Mouse (Mus musculus) right cerebral cortex, postnatal 25 days (tissue): ENCODE results near the gene Tanc1.
A peak's percentile ranks its signal among the peaks of the same experiment; 100 is the strongest.

Experiments used
- DNase-seq: peaks from one replicate; pipeline ENCODE4 v3.0.0; 2022

Gene Tanc1

GRCm38 (mm10) chr2:59613474-59614019 is 1.7 kb downstream of the Tanc1 start:
- peak; percentile 32 for DNase-seq

- no peak for DNase-seq
Measured at GRCm38 (mm10) chr2:59616890-59617289, 5.0 kb downstream of the Tanc1 start.

- no peak for DNase-seq
Measured at GRCm38 (mm10) chr2:59618996-59619395, 7.2 kb downstream of the Tanc1 start.

- DNase-seq = no peak
Measured at GRCm38 (mm10) chr2:59620601-59621000, 8.8 kb downstream of the Tanc1 start.

- no peak for DNase-seq
Measured at GRCm38 (mm10) chr2:59622514-59623139, 10.8 kb downstream of the Tanc1 start.

GRCm38 (mm10) chr2:59623858-59624257 is 12.0 kb downstream of the Tanc1 start:
- DNase-seq = no peak

GRCm38 (mm10) chr2:59625416-59625815 is 13.6 kb downstream of the Tanc1 start:
- DNase-seq = no peak

GRCm38 (mm10) chr2:59625927-59626326 is 14.1 kb downstream of the Tanc1 start:
- DNase-seq = no peak

GRCm38 (mm10) chr2:59626422-59626821 is 14.6 kb downstream of the Tanc1 start:
- DNase-seq = no peak

GRCm38 (mm10) chr2:59627502-59627901 is 15.7 kb downstream of the Tanc1 start:
- DNase-seq = no peak

- no peak for DNase-seq
Measured at GRCm38 (mm10) chr2:59628057-59628901, 16.4 kb downstream of the Tanc1 start.

- no peak for DNase-seq
Measured at GRCm38 (mm10) chr2:59629829-59630228, 18.0 kb downstream of the Tanc1 start.

- DNase-seq = no peak
Measured at GRCm38 (mm10) chr2:59631406-59631805, 19.6 kb downstream of the Tanc1 start.

GRCm38 (mm10) chr2:59633761-59634430 is 22.1 kb downstream of the Tanc1 start:
- DNase-seq = no peak

GRCm38 (mm10) chr2:59637040-59637785 is 25.4 kb downstream of the Tanc1 start:
- DNase-seq = no peak

GRCm38 (mm10) chr2:59642722-59643121 is 30.9 kb downstream of the Tanc1 start:
- DNase-seq = no peak

- DNase-seq = no peak
Measured at GRCm38 (mm10) chr2:59644816-59645215, 33.0 kb downstream of the Tanc1 start.

GRCm38 (mm10) chr2:59645515-59645914 is 33.7 kb downstream of the Tanc1 start:
- DNase-seq = peak; percentile 29

- DNase-seq = no peak
Measured at GRCm38 (mm10) chr2:59646740-59647390, 35.0 kb downstream of the Tanc1 start.

- no peak for DNase-seq
Measured at GRCm38 (mm10) chr2:59648444-59648843, 36.6 kb downstream of the Tanc1 start.

GRCm38 (mm10) chr2:59651801-59652200 is 40.0 kb downstream of the Tanc1 start:
- no peak for DNase-seq

- DNase-seq = no peak
Measured at GRCm38 (mm10) chr2:59652702-59653101, 40.9 kb downstream of the Tanc1 start.
